Mouse (Mus musculus) MEL (cell line): ENCODE data around the gene Pcbp4.

ENCODE experiments used
- CHD2 ChIP-seq: IDR thresholded peaks from 2 replicates; pipeline ENCODE4 v1.6.1; 2011; ENCODE audit warnings: low read length, improper control_type of control experiment
- CTCF ChIP-seq, 3 experiments: IDR thresholded peaks in 2 of 3; conservative IDR thresholded peaks in 1 of 3; 2 replicates each; pipeline ENCODE4 v1.5.1; 2011 to 2012; ENCODE audit warnings: low read length in 3 of 3, low read depth in 2 of 3, mild to moderate bottlenecking in 2 of 3, improper control_type of control experiment in 1 of 3, inconsistent platforms in 1 of 3, mixed read lengths in 1 of 3, moderate library complexity in 1 of 3; ENCODE audit not compliant: control insufficient read depth in 1 of 3, insufficient read depth in 1 of 3, poor library complexity in 1 of 3, severe bottlenecking in 1 of 3
- GATA1 ChIP-seq: IDR thresholded peaks from 2 replicates; pipeline ENCODE4 v1.6.1; 2011; ENCODE audit warnings: low read depth, low read length, improper control_type of control experiment
- KAT2A ChIP-seq: conservative IDR thresholded peaks from 2 replicates; pipeline ENCODE4 v1.6.1; 2012; ENCODE audit warnings: low read depth, low read length, improper control_type of control experiment, inconsistent platforms
- POLR2A ChIP-seq, 2 experiments: IDR thresholded peaks; 2 replicates each; pipeline ENCODE4 v1.6.1; 2011 to 2012; ENCODE audit warnings: low read length in 2 of 2, mild to moderate bottlenecking in 2 of 2, control low read depth in 1 of 2, improper control_type of control experiment in 1 of 2, low read depth in 1 of 2, moderate library complexity in 1 of 2; ENCODE audit not compliant: control insufficient read depth in 1 of 2, insufficient read depth in 1 of 2, poor library complexity in 1 of 2

DNA sequence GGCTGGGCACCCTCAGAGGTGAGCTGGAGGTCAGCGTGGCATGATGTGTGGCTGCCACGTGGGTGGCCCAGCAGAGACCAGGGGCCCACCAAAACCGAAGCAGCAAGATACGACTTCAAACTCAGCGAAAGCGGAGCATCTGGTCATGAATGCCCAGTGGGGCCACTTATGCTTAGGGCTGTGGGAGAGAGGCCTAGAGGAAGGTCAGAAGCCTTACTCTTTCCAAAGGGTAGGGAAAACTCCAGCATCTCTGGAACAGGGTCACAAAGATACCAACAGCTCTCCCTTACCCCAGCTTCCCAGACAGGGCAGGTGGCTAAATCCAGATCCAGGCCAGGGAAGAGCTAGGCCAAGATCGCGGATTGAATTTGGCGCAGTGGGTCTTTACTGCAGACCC is 4.1 kb downstream of the Pcbp4 start:
- no peak for TF ChIP-seq KAT2A
- no peak for TF ChIP-seq GATA1
- TF ChIP-seq CHD2: no peak
- no peak for TF ChIP-seq CTCF (IDR thresholded peaks at IDR 0.05 in 2 of 3, conservative IDR thresholded peaks at IDR 0.05 in 1 of 3; ENCODE audit: control insufficient read depth in 1 of 3, insufficient read depth in 1 of 3, low read depth in 2 of 3, low read length in 3 of 3, poor library complexity in 1 of 3, severe bottlenecking in 1 of 3)
- TF ChIP-seq POLR2A (IDR thresholded peaks at IDR 0.05; ENCODE audit: control insufficient read depth in 1 of 2, insufficient read depth in 1 of 2, low read depth in 1 of 2, low read length in 2 of 2, poor library complexity in 1 of 2): no peak
